Mouse (Mus musculus) heart, postnatal 0 days (tissue): ENCODE data around the gene Gm35315. TPM values are rescaled to one million over a fixed set of nuclear protein-coding genes. Genes with fewer than 3 reads are reported as not detected.
A peak's percentile ranks its signal among the peaks of the same experiment; 100 is the strongest.
"Not testable (repeated sequence)": the region's sequence is repeated elsewhere in the genome, so short reads cannot be mapped to it uniquely, and the experiment has no call there.

Experiments used
- ATAC-seq: fragments of 200-750 bp; cut with Nextera tagmentation; 2 replicates; pipeline ENCODE4 v1.8.0; 2017; ENCODE audit warnings: low read depth, moderate number of reproducible peaks, moderate library complexity; ENCODE audit not compliant: insufficient read depth
- DNase-seq: peaks from one replicate; pipeline ENCODE4 v3.0.0-alpha.2; 2016; ENCODE audit warnings: low spot score
- H3K27ac ChIP-seq: fragments of 300-500 bp; sonication (generic); 2 replicates; pipeline ENCODE4 v1.5.1; 2014; ENCODE audit warnings: low read depth, mild to moderate bottlenecking
- H3K27me3 ChIP-seq: fragments of 300-500 bp; sonication (generic); 2 replicates; pipeline ENCODE4 v1.6.1; 2014; ENCODE audit warnings: low read length, mixed read lengths; ENCODE audit not compliant: control insufficient read depth, insufficient read depth
- H3K36me3 ChIP-seq: fragments of 300-500 bp; sonication (generic); replicated peaks from 2 replicates; pipeline ENCODE4 v1.6.1; 2014; ENCODE audit warnings: low read length, mixed read lengths; ENCODE audit not compliant: control insufficient read depth, insufficient read depth
- H3K4me1 ChIP-seq: fragments of 300-500 bp; sonication (generic); 2 replicates; pipeline ENCODE4 v1.6.1; 2014; ENCODE audit warnings: antibody characterized with exemption; ENCODE audit not compliant: control insufficient read depth, insufficient read depth
- H3K4me2 ChIP-seq: fragments of 300-500 bp; sonication (generic); 2 replicates; pipeline ENCODE4 v1.6.1; 2014; ENCODE audit warnings: low read depth, mild to moderate bottlenecking, low read length, moderate library complexity
- H3K4me3 ChIP-seq: fragments of 300-500 bp; sonication (generic); 2 replicates; pipeline ENCODE4 v1.5.1; 2014; ENCODE audit warnings: low read depth, low read length
- H3K9ac ChIP-seq: fragments of 300-500 bp; sonication (generic); replicated peaks from 2 replicates; pipeline ENCODE4 v1.6.1; 2014; ENCODE audit warnings: low read depth, low read length, mixed read lengths
- H3K9me3 ChIP-seq: fragments of 300-500 bp; sonication (generic); replicated peaks from 2 replicates; pipeline ENCODE4 v1.6.1; 2016; ENCODE audit warnings: low read length; ENCODE audit not compliant: control insufficient read depth
- CTCF ChIP-seq: IDR thresholded peaks from 2 replicates; pipeline ENCODE4 v1.5.1; 2016; ENCODE audit warnings: antibody characterized with exemption, control low read depth, low read depth
- EP300 ChIP-seq: IDR thresholded peaks from 2 replicates; pipeline ENCODE4 v1.6.1; 2016; ENCODE audit warnings: antibody characterized with exemption, low read depth
- WGBS: fragments of 180-500 bp; shearing (Covaris S2); extraction: QIAGEN DNeasy Blood & Tissue Kit; methylation state at CpG from one replicate; pipeline ENCODE4 v1.1.7; 2014; 5-methylcytosine and 5-hydroxymethylcytosine counted together
- polyA plus RNA-seq: library from polyadenylated mRNA; unstranded; fragments of >200 nt; fragmentation: Nextera tagmentation; extraction: Ambion mirVana; gene quantifications from 2 replicates; pipeline ENCODE4 v1.2.1, GENCODE M21; 2015
- total RNA-seq: library from RNA; depleted of rRNA; stranded (reverse); fragments of >200 nt; gene quantifications from 2 replicates; pipeline ENCODE4 v1.2.3, GENCODE M21; 2014; ENCODE audit warnings: low replicate concordance

Gene Gm35315
- total and polyA plus RNA-seq, 2 experiments from 2014 or later = 0.05 to 2.3 TPM

DNA sequence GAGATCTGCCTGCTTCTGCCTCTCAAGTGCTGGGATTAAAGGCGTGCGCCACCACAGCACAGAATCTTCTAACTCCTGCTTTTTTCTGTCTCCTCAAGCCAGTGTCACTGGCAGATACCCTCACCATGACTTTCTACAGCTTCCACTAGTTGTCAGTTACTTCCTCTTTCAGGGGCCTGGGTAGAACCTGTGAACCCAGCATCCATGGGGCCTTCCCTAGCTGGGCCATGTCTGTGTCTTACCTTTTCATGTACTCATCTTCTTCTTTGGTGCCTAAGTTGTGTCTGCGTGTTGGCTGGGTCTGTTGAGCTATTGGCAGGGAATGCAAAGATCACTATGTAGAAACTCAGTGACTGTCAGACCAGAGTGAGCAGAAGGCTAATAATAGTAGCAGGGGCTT lies 43.6 kb upstream of the Gm35315 start:
- H3K27me3 ChIP-seq = no peaks in the 10 kb centered on the region
- no peak overlapping the region for H3K4me2 ChIP-seq
- no peak for DNase-seq
- no peak overlapping the region for H3K4me3 ChIP-seq
- H3K4me1 ChIP-seq = 0 out of 2 replicates have a peak, but pooled peaks cover 4% of the 10 kb centered on the region
- ATAC-seq = no peak
- WGBS = 82% methylated on average over 3 of the region's 3 CpGs
- peaks cover 7% of the 10 kb centered on the region; the same call in 1 of the 2 replicates for H3K9me3 ChIP-seq
- H3K36me3 ChIP-seq = peaks cover 23% of the 10 kb centered on the region
- H3K27ac ChIP-seq = no peak overlapping the region
- TF ChIP-seq EP300 (no peak), CTCF (no peak)
- H3K9ac ChIP-seq = no peak overlapping the region

- H3K27ac ChIP-seq = peak overlapping the region; percentile 75
- peak overlapping the region; percentile 81 for H3K4me3 ChIP-seq
- WGBS = 3% methylated on average over 18 of the region's 18 CpGs
- peaks cover 19% of the 10 kb centered on the region for H3K36me3 ChIP-seq
- H3K4me1 ChIP-seq = 0 out of 2 replicates have a peak, but pooled peaks cover 4% of the 10 kb centered on the region
- H3K9ac ChIP-seq = peak overlapping the region; percentile 76
- DNase-seq (no peak), ATAC-seq (no peak)
- H3K4me2 ChIP-seq = peak overlapping the region; percentile 82
- H3K27me3 ChIP-seq = no peaks in the 10 kb centered on the region
- H3K9me3 ChIP-seq = peaks cover 7% of the 10 kb centered on the region
- no peak for TF ChIP-seq EP300
- TF ChIP-seq CTCF = no peak
Observed at GRCm38 (mm10) chr5:110136087-110136464, 41.9 kb upstream of the Gm35315 start.

DNA sequence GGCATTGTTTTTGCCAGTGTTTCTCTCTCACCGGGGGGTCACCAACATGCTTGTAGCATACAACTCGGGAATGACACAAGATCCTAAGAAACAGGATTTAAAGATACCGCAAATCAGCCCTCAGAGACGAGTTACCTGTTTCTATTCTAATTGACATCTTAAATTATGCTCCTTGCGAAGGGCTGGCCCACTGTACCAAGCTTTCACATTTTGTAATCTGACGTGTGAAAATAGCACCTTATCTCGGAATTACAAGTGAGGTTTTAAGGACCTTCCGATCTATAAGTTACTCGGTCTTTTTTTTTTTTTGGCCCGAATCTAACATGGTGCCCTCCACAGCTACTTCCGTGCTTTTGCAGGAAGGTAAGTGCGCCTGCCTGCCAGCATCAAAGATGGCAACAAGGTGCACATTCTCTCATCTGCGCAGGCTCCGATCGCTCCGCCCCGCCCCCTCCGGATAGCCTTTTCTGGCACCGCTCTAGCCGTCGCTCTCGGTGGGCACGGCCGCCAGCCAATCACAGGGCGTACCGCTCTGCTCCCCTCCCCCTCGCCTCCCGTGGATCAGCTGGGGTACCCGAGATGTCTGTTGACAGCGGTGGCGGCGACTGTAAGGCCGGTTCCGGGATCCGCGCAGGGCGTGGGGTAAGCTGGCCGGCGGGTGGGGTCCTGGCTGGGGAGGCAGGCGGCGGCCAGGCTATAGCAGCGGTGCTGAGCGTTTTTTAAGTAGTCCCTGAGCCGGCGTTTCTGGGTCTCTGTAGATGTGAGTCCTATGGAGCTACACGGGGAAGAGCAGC lies 41.3 kb upstream of the Gm35315 start, which contains the start of gene Chfr:
Gene Chfr (plus strand): TSS at position 550 of the 794 bp plus-strand sequence.
- Histone ChIP-seq H3K27me3 (no peaks in the 10 kb centered on the region), H3K27ac (peak within 1 kb of the TSS; percentile 75), H3K9ac (peak within 1 kb of the TSS; percentile 76), H3K36me3 (peaks cover 14% of the 10 kb centered on the region), H3K4me1 (0 out of 2 replicates have a peak, but pooled peaks cover 4% of the 10 kb centered on the region), H3K9me3 (peaks cover 7% of the 10 kb centered on the region), H3K4me2 (peak within 1 kb of the TSS; percentile 82), H3K4me3 (peak within 1 kb of the TSS; percentile 81)
- ATAC-seq (peak; percentile 100), DNase-seq (peak; percentile 96)
- no peak; the same call in 1 of the 2 replicates for TF ChIP-seq CTCF
- peak; percentile 60 for TF ChIP-seq EP300
- 3% methylated on average over 45 of the region's 46 CpGs for WGBS

DNA sequence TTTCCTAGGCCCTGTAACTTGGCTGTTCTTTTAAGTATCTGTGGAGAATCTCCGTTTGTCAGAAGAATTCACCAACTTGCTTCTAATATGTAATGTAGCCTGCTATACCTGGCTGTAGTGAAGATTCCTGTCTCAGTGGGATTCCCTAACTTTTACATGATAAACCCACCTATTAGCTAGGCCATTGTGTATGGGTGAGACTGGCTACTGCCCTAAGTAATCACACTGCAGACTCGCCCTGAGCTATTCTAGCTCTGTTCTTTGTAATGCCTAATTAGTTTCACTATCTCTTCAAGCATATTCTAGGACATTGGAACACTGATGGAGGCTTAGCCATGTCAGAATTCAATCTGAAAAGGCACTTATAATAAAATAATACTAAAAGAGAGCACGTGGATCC lies 28.2 kb upstream of the Gm35315 start:
- not testable (repeated sequence) for H3K4me1 ChIP-seq, H3K4me2 ChIP-seq, H3K4me3 ChIP-seq, H3K9me3 ChIP-seq, H3K27ac ChIP-seq, H3K27me3 ChIP-seq, DNase-seq, H3K9ac ChIP-seq, ATAC-seq
- H3K36me3 ChIP-seq = peaks cover 21% of the 10 kb centered on the region
- 83% methylated on average over 3 of the region's 3 CpGs for WGBS

DNA sequence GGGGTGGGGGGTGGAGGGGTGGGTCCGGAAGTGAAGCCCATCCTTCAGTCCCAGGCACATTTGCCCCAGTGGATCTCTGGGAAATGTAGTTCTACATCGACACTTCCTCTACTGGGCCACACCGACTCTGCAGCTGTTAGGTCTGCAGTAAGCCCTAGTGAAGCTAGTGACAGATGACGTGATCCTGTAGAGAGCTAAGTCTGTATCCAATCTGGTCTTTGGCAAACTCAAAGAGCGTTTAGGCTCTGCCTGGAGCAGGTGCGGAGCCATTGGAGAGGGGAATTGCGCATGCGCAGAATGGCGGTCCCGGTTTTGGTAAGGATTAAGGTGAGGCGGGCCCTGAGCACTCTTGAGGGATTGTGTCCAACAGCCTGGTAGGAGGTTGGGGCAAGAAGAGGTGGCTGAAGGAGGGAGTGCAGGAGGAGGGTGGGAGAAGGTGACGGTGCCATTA lies 15.8 kb upstream of the Gm35315 start, which contains the start of gene Zfp605:
Gene Zfp605 (plus strand): TSS at position 102 of the 451 bp plus-strand sequence.
- Histone ChIP-seq H3K27ac (peak within 1 kb of the TSS; percentile 73), H3K9ac (peak within 1 kb of the TSS; percentile 49), H3K36me3 (peaks cover 26% of the 10 kb centered on the region), H3K4me3 (peak within 1 kb of the TSS; percentile 63), H3K9me3 (no peaks in the 10 kb centered on the region), H3K4me2 (peak within 1 kb of the TSS; percentile 73), H3K27me3 (no peaks in the 10 kb centered on the region), H3K4me1 (peaks cover 12% of the 10 kb centered on the region)
- WGBS = 2% methylated on average over 12 of the region's 12 CpGs
- ATAC-seq (peak; percentile 32), DNase-seq (peak; percentile 88)
- TF ChIP-seq EP300 (no peak), CTCF (no peak)
